Mouse (Mus musculus) adrenal gland, adult 2 months (tissue): ENCODE measurements around the gene Chrnd. TPM values are rescaled to one million over a fixed set of nuclear protein-coding genes. Genes with fewer than 3 reads are reported as not detected.
A peak's percentile ranks its signal among the peaks of the same experiment; 100 is the strongest.

Experiments
- DNase-seq: peaks from one replicate; pipeline ENCODE4 v3.0.0; 2021
- long read RNA-seq: library from polyadenylated mRNA; stranded (forward); transcript quantifications from one replicate; pipeline ENCODE4 v2.0.0, GENCODE M21; 2021
- polyA plus RNA-seq: library from polyadenylated mRNA; depleted of rRNA; stranded (reverse); fragments of >200 nt; gene quantifications from 2 replicates; pipeline ENCODE4 v1.2.3, GENCODE M21; 2012; rRNA removed
- total RNA-seq, 2 experiments: library from RNA; stranded (reverse); gene quantifications; 2 replicates each; pipeline ENCODE4 v1.2.3; 2021

The Chrnd gene
- total RNA-seq: not detected
- polyA plus RNA-seq: not detected in 2 replicates
- long read RNA-seq: 0 reads

DNA sequence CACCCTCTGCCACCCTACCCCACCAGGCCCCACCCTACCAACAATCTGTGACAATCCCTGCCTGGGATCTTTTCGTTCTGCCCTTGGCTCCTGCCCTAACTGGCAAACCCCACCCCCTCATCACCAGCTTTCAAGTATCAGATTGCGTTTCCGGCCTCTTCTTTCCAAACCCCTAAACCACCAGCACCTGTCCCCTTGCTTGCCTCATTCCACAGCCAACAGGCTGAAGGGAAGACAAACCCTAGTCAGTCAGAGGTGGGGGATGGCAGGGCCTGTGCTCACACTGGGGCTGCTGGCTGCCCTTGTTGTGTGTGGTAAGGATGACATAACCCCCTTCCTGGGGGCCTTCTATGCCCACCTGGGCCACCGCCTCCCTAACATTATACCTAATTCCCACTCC, at the start of gene Chrnd:
Gene Chrnd (plus strand): TSS at position 179 of the 400 bp plus-strand sequence.
- DNase-seq: no peak

DNA sequence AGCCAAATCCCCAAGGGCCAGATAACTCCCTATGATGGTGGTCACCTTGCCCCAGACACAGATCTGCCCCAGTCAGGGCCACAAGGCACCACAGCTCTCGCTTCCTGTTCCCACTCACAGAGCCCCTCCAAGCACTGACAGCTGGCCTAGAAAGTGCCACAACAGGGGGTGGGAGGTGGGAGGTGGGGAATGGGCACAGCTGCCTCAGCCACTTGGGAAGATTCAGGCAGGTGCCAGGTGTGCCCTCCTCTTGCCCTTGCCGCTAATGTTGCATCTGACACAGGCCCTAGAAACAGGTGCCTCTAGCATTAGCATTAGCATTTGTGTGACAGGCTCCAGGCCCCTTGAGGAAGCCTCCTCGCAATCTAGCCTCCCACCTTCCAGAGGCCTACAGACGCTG, 48.9 kb upstream of the Chrnd start:
- no peak for DNase-seq

DNA sequence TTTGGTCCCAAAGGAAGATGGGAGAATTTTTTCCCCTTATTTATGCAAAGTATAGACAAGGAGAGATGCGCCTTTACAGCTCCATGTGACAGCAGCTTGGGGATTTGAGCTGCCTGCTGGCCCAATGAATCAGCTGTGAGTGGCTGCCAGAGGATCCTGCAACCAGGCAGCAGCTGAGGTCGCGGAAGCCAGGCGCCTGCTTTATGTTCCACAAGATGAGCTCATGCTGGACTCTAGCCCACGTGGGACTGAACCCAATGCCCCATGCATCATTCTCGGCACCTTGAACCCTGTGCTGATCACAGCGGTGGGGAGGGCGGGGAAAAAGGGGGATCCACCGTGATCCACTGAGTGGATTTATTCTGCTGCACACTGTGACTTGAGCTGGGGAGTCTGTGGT, 48.0 kb upstream of the Chrnd start:
- peak; percentile 92 for DNase-seq

DNA sequence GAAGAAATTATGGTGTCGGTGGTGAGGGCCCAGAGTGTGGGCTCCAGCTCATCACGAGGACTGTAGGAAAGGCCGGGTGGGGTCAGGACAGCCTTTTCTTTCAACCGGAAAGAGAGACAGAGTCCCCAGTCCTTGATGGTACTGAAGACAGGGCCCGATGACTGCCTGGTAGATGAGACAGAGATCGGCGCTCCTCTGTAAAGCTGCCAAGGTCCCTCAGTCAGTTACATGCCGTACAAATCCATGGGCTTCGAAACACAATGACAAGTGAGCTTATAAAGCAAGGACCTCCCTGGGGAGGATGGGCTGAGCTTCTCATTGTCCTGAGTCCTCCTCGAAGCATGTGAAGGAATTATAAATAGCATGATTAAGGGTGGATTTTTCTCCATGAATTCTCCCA, 47.3 kb upstream of the Chrnd start:
- DNase-seq: peak; percentile 66

DNA sequence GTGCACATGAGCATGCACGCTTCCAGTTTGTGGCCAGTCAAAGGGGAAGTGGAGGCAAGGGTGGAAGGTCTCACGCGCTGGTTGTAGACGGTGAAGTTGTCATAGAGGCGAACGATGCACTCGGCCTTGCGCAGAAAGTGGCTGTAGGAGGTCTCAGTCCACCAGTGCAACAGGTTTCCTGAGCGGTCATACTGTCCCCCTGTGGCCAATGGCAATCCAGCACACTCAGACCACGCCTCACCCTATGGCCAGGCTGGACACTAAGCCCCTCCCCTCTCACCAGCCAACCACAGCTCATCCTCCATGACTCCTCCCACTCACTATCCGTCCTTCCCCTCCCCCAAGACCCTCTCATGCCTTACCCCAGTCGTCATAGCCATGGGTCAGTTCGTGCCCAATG, 41.0 kb upstream of the Chrnd start:
- no peak for DNase-seq

DNA sequence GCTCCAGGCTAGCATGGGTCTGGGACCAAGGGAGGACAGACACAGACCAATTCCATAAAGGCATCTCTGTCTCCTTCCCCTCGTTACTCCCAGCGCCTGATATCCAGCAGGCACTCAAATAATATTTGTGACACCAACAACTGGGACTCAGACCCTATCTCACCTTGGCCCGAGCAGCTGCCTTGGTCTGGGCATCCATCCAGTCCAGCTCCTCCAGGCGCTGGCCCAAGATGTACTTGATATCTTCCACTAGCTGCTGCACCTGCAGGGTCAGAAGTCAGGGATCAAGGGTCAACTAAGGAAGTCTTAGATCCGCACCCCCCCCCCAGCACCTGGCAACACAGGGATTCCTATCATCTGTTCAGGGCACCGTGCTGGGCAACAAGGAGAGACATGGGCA, 39.1 kb upstream of the Chrnd start:
- no peak for DNase-seq

DNA sequence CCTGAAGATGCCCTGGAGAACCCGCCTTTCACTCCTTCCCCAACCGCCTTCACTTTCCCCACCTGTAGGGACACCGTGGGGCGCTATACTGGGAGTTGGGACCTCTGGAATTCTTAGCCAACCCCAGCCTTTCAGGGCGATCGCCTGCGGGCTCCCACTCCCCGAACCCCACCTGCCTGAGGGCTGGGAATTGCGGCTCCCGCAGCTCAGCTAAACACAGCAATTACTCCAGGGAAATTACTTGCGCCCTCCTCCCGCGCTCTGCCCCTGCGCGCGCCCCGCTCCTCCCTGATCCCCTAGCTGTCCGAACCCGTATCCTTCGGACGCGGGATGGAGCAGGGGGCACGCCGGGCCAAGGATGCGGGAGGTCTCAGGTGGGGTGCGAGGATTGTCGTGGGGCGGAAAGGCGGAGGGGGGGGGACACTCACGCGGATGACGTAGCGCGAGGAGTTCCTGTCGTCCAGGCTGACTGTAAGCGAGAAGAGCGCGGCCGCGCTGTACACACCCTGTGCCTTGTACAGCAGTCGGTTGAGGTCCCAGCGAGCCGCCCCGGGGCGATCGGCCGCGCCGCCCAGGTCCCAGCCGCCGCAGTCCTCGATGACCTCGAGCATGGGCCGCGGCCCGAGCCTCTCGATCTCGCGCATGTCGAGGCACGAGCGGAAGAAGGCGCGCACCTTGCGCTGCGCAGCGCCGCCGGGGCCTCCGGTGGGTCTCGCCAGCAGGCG, 36.5 kb upstream of the Chrnd start:
- no peak for DNase-seq

DNA sequence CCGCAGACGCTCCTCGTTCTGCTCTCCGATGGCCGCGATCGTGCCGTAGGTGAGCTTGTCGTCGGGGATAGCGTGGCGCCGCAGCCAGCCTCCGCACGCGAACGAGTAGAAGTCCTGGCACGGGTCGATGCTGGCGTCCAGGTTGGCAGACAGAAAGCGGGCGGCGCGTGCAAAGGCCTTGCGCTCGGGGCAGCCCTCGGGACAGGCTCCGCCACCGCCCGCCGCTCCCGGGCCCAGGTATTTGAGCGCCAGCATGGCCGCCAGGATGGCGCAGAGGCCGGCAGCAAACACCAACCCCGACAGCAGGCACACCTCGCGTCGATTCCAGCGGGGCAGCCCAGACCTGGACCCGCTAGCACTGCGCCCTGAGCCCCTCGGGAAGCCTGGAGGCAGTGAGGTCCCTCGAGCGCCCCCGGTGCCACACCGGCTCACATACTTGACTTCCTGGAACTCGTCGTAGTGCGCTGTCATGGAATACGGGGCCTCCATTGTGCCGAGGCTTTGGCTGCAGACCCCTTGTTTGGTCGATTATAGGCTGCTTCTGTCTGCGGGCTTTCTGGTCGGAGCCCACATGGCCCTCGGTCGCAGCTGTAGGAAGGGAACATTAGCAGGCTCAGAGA, 35.8 kb upstream of the Chrnd start:
- no peak for DNase-seq

DNA sequence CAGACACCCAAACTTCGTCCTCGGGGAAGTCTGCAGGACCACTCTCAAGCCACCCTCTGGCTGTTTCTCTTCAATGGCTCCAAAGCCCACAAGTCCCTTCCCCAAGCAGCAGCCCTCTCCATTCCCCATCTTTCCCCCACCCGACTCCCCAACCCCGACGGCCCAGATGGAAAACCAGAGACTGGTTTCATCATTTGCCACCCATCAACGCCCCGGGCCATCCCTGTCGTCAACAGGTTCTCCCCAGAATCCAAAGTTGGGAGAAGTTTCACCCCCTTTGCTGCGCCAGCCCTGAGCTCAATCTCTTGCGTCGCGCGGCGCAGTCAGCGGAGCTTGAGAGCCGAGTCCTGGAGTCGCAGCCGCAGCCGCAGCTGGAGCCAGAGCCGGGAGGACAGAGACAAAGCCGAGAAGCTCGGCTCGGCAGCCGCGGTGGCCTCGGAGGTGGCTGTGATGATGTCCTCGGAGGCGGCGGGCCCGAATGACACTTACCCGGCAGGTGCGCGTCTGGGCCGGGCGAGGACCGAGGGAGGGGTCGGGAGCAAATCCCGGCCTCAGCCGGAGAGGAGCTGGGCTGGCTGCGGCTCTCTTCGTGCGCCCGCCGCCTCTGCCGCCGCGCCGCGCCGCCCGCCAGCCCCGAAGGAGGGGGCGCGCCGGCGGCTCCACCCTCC, 34.7 kb upstream of the Chrnd start:
- no peak for DNase-seq

DNA sequence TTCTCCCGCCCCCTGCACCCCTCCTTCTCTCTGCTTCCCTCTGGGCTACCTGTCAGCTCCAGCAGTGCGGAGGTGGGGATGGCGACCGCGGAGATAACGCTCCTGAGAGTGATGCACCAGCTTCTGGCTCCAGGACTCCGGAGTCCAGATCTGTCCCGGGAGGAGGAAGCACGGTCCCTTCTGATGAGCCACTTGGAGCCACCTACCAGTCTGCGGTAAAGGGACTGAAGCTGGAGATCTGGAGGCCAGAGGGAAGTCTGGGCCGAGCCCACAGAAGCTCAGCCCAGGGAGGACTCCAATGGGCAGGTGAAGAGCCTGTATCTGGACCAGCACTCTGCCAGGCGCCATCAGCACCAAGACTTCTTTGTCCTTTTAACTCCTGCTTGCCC, 34.2 kb upstream of the Chrnd start, which contains the start of gene Ecel1:
Gene Ecel1 (minus strand): TSS at position 323 of the 389 bp plus-strand sequence.
- DNase-seq: no peak

DNA sequence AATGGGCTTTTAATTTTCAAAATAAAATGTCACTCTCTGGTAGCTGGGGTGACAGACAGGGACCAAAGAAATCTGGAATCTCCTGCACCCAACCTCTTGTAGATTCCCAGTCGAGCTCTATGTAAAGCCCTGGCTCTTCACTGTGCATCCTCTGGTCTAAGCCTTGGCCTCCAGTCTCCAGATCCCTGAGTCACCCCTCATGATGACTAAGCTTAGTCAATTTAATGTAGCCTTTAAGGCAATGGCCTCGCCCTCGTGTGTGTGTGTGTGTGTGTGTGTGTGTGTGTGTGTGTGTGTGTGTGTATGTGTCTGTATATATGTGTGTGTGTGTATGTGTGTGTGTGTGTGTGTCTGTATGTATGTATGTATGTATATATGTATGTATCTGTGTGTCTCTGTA, 31.0 kb upstream of the Chrnd start:
- peak; percentile 56 for DNase-seq

DNA sequence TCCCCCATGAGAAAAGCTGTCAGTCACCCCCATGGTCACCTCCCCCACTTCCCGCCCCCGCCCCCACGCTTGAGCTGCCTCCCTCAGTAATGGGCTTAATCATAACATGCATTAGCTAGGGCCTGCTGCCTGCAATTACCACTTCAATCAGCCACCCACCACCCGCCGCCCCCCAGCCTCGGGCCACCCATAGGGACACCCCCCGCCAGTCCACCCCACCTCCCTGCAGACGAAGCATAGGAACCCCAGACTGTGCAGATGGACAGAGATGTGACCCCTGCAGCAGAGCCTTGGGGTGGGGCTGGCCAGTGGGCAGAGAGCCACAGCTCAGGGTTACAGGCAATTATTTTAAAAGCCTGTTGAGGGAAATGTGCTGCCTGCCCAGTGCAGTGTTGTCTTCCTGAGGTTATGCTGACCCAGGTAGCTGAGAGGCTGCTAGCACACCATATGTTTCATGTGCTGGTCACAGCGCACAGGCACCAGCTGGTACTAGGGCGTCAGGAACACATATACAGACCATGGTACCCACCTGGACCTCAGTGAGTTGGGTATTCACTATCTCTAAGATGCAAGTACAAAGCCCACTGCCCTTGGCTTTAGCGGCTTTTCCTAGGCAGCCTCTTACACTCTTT, 26.1 kb upstream of the Chrnd start:
- no peak for DNase-seq

DNA sequence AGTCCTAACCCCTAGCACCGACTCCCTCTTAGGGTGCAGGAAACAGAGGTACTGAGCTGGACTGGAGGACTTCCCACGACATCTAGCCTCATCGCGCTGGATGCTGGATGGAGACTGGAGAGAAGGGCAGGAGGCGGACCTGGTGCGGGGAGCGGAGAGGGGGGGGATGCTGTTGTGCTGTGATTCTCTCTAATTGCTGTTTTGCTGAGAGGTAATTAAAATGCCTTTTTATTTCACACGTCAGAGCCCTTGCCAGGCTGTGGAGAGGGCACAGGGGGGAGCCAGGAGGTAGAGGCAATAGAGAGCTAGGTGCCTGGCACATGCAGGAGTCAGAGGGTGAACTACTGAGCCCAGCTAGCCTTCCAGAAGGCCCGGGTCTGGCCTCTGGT, 25.6 kb upstream of the Chrnd start:
- no peak for DNase-seq

DNA sequence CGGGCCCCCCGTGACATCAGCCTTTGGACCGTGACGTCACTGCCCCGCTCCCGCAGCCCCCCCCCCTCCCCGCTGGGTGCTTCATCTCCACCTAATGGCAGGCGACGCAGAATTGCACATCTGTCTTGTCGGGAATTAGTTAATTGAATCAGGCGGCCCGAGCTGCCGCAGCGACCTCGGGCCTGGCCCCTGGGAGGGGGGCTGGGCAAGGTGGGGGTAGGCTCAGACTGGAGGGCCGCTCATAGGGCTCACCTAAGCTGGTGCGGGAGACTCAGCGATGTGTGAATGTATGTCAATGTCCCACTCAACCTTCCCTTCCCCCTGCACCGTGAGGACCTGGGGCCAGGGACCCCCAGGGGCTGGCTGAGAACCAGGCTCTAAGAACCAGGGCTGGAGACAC, 19.9 kb upstream of the Chrnd start:
- DNase-seq: no peak

DNA sequence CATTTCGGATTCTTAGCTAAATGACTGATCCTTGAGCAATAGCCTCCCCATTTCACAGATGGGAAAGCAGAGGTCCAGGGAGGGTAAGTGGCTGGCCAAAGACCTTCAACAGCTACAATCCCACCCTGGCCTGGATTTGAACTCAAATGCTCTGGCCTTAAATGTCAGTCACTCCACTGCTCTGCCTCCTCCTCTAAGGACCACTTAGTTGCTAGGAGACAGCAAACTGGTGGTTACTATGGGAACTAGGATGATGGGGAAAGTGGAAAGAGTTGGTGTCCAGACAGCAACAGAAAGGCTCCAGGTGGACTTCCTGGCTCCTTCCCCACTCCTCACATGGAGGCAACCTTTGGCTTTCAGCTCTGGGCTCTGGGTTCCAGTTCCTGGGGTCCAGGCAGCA, 19.1 kb upstream of the Chrnd start:
- DNase-seq: no peak

DNA sequence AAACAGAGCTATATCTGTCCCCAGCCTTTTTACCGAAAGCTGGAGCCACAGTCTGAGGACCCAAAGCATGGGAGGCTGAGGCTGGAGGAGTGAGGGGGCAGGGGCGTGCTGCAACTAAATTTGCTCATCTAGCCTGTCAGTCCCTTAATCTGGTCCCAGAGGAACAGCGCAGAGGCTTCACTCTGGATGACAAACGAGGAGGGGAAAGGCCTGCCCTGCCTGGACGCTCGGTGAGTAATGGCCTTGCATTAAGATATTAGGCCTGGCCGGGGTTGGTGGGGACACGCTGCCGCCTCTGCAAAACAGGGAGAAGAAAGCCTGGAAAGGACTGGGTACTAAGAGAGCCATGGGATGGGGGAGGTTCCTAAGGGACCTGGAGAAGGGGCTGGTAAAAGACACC, 18.1 kb upstream of the Chrnd start:
- peak; percentile 58 for DNase-seq

DNA sequence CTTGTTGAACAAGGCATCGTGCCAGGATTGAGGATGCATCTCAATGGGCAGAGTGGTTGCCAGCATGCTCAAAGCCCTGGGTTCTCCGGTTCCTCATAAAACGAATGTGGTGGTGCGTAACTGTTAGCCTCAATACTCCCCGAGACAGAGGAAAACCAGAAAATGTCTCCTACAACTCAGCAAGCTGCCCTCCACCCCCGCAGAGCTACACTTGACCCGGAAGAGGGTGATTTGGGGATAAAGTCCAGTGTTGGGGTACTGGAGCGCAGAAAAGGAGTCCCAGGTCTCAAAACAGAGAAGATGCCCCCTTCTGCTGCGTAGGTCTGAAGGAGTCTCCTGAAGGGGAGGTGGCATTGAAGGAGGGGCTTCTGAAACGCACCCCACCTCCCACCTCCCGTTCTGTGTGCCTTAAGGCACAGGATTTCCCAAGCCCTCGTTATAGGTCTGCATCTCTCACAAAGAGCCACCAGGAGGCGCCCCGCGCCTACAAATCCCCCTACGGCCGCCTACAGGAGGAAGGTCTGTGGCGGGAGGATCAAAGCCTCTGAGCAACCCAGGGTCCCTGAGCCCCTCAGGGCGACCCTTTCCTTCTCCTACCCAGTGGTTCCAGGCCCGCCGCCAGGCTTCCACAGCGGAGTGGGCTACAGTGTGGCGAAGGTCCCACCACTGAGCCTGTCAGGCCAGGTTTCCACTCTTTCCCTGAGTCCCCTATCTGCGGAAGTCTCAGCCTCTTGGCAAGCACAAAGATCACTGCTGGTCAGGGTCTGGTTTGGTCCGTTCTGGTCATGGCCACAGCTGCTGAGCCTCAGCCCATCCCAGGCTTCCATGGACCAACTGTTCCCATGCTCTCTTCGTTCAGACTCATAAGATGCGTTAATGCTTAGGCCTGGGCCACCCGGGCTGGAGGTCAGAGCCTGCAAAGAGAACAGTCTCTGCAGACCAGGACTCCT, 16.1 kb upstream of the Chrnd start:
- peak; percentile 72 for DNase-seq

DNA sequence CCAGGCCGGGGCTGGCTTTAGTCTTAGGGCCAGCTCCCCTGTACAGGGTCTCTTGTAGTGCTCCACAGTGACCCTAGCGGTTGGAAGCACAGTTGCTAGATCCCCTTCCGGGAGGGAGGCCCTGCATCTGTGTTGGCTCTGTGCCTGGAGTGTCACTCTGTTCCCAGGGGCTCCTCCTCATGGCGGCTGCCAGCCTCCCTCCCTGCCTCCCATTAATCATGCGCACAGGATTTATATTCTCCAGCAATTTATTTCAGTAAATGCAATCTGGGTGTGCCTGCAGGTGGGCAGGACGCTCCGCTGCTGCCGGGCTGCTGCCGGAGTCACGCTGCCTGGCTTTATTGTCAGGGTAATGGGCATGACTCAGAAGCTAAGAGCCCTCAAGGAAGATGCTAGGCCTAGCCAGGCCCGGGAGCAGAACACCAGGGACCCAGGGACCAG, 14.5 kb upstream of the Chrnd start:
- DNase-seq: peak; percentile 40

DNA sequence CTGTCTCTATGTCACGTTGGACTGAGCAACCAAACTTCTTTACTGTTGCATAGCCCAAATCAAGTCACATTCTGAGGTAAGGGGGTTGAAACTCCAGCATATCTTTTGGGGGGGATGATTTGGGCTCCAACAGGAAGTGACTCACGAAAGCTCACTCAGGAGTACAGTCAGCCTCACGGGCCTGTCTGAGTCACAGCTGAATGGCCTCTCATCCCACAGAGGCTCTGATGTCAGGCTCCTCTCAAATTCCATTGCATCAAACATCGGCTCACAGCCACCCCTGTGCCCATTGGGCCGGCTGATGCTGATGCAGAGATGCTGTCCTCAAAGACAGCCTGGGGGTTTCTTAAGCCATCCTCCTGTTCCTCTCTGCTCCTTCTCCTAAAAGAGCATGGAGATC, 9.5 kb upstream of the Chrnd start:
- DNase-seq: peak; percentile 86

DNA sequence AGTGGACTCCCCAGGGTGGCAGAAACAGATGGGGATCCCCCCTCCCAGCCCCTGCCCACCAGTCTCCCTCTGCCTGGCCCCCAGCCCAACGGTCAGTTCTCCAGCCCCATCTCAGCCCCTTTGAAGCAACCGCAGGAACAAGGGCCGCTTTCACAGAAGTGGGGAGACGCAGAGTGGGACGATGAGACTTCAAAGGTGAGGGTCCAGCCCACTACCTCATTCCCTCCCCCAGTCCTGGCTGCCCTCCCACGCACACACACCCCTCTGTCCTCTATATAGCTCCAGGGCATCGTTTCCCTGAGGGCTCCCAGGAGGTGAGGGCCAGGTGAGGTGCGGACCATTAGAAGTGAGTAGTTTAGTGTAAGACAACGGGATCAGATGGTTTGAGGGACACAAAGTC, 7.4 kb upstream of the Chrnd start, which contains the start of gene Prss56:
Gene Prss56 (plus strand): TSS at position 301 of the 400 bp plus-strand sequence.
- no peak for DNase-seq

DNA sequence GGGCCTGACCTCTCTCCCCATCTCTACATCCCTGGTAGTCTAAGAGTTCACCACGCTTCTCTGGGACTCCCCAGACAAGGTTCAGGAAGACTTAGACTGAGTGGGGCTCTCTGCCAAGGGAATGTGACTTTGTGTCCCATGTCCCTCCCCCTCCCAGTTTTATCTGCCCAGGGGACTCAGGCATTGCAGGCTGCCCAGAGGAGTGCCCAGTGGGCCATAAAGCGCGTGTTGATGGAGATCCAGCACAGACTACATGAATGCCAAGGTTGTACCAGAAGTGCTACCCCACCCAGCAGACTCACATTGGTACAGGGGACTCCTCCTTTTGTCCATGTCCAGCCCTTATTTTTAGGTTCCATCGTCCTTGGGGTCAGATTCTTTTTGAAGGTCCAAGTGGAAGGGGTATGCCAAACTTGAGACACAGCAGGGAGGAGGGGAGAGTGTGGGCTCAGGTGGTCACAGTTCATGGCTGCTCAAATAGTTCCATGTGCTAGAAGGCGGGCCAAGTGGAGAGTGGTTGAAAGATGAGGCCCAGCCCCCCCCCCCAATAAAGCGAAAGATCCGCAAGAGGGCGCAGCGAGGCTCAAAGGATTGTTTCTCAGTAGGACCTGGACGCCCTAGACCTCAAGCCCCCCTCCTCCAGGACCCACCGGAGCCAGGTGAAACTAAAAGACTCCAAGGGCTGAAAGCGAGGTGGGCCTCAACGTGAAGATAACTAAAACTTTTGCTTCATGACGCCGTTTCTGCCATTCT, 6.2 kb upstream of the Chrnd start:
- DNase-seq: no peak
